Comparison of ENCODE assay signal across 23 mouse cellular contexts in the genomic region with DNA sequence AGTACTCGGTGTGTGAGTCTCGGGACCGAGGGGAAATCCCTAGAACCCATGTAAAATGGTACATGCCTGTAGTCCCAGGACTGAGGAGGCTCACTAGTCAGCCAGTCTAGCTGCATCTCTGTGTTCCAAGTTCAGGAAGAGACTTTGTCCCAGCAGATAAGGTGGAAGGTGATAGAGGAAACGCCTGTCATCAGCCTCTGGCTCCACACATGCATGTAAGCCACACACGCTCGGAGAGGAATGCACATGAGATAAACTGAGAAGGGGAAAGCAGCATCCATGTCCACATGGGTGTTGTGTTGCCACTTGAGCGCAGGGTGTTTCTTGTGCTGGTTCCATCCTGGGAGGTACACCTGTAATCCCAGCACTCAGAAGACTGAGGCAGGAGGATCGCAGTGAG.
"Had no signal": no experiment of that assay in that cellular context is flagged by ENCODE, and none has a peak within 500 bp of the region (broad histone marks: within the 10 kb centered on the region; RNA-seq: fewer than 3 reads in every experiment).

No protein-coding gene starts in this region.

- H3K9ac ChIP-seq: liver, embryonic 15.5 days; lung, embryonic 15.5 days; midbrain, embryonic 13.5 days; neural tube, embryonic 13.5 days had no signal

- DNase-seq: kidney, adult 9 months; kidney, postnatal 14 days; kidney, postnatal 4 days; layer of hippocampus, postnatal 36 days; lung, adult 18-20 months; lung, postnatal 10 days; lung, postnatal 36 days; right cerebral cortex, adult 18-20 months; right cerebral cortex, postnatal 14 days; right cerebral cortex, postnatal 4 days; spleen, adult 18-20 months; thymus, adult 18-20 months; thymus, postnatal 36 days had no signal

- H3K36me3 ChIP-seq: lung, embryonic 15.5 days; midbrain, embryonic 10.5 days had no signal

- ATAC-seq: midbrain, embryonic 13.5 days; midbrain, embryonic 16.5 days had no signal

- H3K27me3 ChIP-seq: liver, embryonic 15.5 days; lung, embryonic 15.5 days; midbrain, embryonic 13.5 days; neural tube, embryonic 13.5 days had no signal

- H3K4me3 ChIP-seq: left cerebral cortex, adult 2 months; liver, embryonic 15.5 days; lung, embryonic 15.5 days; megakaryocyte, embryonic 14.5 days; midbrain, embryonic 10.5 days; midbrain, embryonic 13.5 days; myocyte; neural tube, embryonic 13.5 days had no signal

- H3K4me1 ChIP-seq: midbrain, embryonic 13.5 days had no signal

- H3K9me3 ChIP-seq: liver, embryonic 15.5 days; lung, embryonic 15.5 days; megakaryocyte, embryonic 14.5 days; midbrain, embryonic 10.5 days; midbrain, embryonic 13.5 days; neural tube, embryonic 13.5 days had no signal

- H3K27ac ChIP-seq: liver, embryonic 15.5 days; lung, embryonic 15.5 days; midbrain, embryonic 10.5 days; midbrain, embryonic 13.5 days; neural tube, embryonic 13.5 days had no signal

- H3K4me2 ChIP-seq: liver, embryonic 11.5 days; liver, embryonic 15.5 days; lung, embryonic 15.5 days; midbrain, embryonic 13.5 days; neural tube, embryonic 13.5 days had no signal
